Mouse (Mus musculus): Measurements from ENCODE around the gene A430078G23Rik. TPM values are rescaled to one million over a fixed set of nuclear protein-coding genes. Genes with fewer than 3 reads are reported as not detected.

Gene A430078G23Rik
- polyA plus RNA-seq, 1 experiment, result not detected

- Histone ChIP-seq H3K27me3 (ENCODE audit: control insufficient read depth, insufficient read depth, insufficient read length) (peaks cover 4% of the 10 kb centered on the region), H3K4me2 (ENCODE audit: low read depth) (no peak overlapping the region), H3ac (ENCODE audit: control insufficient read depth, insufficient read length) (no peak overlapping the region), H3K36me3 (ENCODE audit: control insufficient read depth, insufficient read depth) (no peaks in the 10 kb centered on the region), H3K79me2 (ENCODE audit: control insufficient read depth, insufficient read depth) (no peaks in the 10 kb centered on the region), H3K4me3 (no peak overlapping the region)
- TF ChIP-seq TCF12 (IDR thresholded peaks at IDR 0.05; ENCODE audit: insufficient read depth, poor library complexity, severe bottlenecking), result no peak
- TF ChIP-seq CEBPB (IDR thresholded peaks at IDR 0.05; ENCODE audit: insufficient read depth, poor library complexity, severe bottlenecking), result no peak
- TF ChIP-seq MAX (IDR thresholded peaks at IDR 0.05; ENCODE audit: low read depth), result no peak
- TF ChIP-seq MYOD1 (IDR thresholded peaks at IDR 0.05; ENCODE audit: control insufficient read depth in 1 of 3, insufficient read length in 2 of 3, low read depth in 2 of 3), result no peak
- TF ChIP-seq POLR2A (IDR thresholded peaks at IDR 0.05; ENCODE audit: insufficient read length, low read depth), result no peak
- no peak for TF ChIP-seq REST (IDR thresholded peaks at IDR 0.05; ENCODE audit: insufficient read depth, insufficient read length)
- TF ChIP-seq POLR2AphosphoS2 (IDR thresholded peaks at IDR 0.05; ENCODE audit: insufficient read length, low read depth), result no peak
- TF ChIP-seq MYOG (IDR thresholded peaks at IDR 0.05; ENCODE audit: control insufficient read depth in 1 of 3, insufficient read depth in 1 of 3, insufficient read length in 2 of 3, low read depth in 2 of 3), result no peak
- TF ChIP-seq USF1 (IDR thresholded peaks at IDR 0.05; ENCODE audit: low read depth), result no peak
- no peak for TF ChIP-seq SRF (IDR thresholded peaks at IDR 0.05; ENCODE audit: control insufficient read depth, insufficient read length, low read depth)
- no peak for TF ChIP-seq E2F4 (IDR thresholded peaks at IDR 0.05; ENCODE audit: insufficient read depth)
- no peak for TF ChIP-seq TCF3 (IDR thresholded peaks at IDR 0.05; ENCODE audit: insufficient read length, low read depth)
These were observed 14.9 kb downstream of the A430078G23Rik start for GRCm38 (mm10) chr8:3368091-3368490.

- Histone ChIP-seq H3K27me3 (ENCODE audit: control insufficient read depth, insufficient read depth, insufficient read length) (no peaks in the 10 kb centered on the region), H3K4me2 (ENCODE audit: low read depth) (no peak overlapping the region), H3K79me2 (ENCODE audit: control insufficient read depth, insufficient read depth) (no peaks in the 10 kb centered on the region), H3ac (ENCODE audit: control insufficient read depth, insufficient read length) (no peak overlapping the region), H3K36me3 (ENCODE audit: control insufficient read depth, insufficient read depth) (no peaks in the 10 kb centered on the region), H3K4me3 (no peak overlapping the region)
- TF ChIP-seq SRF (IDR thresholded peaks at IDR 0.05; ENCODE audit: control insufficient read depth, insufficient read length, low read depth) (no peak), REST (IDR thresholded peaks at IDR 0.05; ENCODE audit: insufficient read depth, insufficient read length) (no peak), MAX (IDR thresholded peaks at IDR 0.05; ENCODE audit: low read depth) (no peak), MYOD1 (IDR thresholded peaks at IDR 0.05; ENCODE audit: control insufficient read depth in 1 of 3, insufficient read length in 2 of 3, low read depth in 2 of 3) (no peak), E2F4 (IDR thresholded peaks at IDR 0.05; ENCODE audit: insufficient read depth) (no peak), MYOG (IDR thresholded peaks at IDR 0.05; ENCODE audit: control insufficient read depth in 1 of 3, insufficient read depth in 1 of 3, insufficient read length in 2 of 3, low read depth in 2 of 3) (no peak), POLR2AphosphoS2 (IDR thresholded peaks at IDR 0.05; ENCODE audit: insufficient read length, low read depth) (no peak), TCF3 (IDR thresholded peaks at IDR 0.05; ENCODE audit: insufficient read length, low read depth) (no peak), TCF12 (IDR thresholded peaks at IDR 0.05; ENCODE audit: insufficient read depth, poor library complexity, severe bottlenecking) (no peak), USF1 (IDR thresholded peaks at IDR 0.05; ENCODE audit: low read depth) (no peak), CEBPB (IDR thresholded peaks at IDR 0.05; ENCODE audit: insufficient read depth, poor library complexity, severe bottlenecking) (no peak), POLR2A (IDR thresholded peaks at IDR 0.05; ENCODE audit: insufficient read length, low read depth) (no peak)
These were observed 22.5 kb downstream of the A430078G23Rik start for GRCm38 (mm10) chr8:3375748-3376147.

GRCm38 (mm10) chr8:3376641-3377274, 23.5 kb downstream of the A430078G23Rik start:
- Histone ChIP-seq H3K79me2 (ENCODE audit: control insufficient read depth, insufficient read depth) (no peaks in the 10 kb centered on the region), H3K27me3 (ENCODE audit: control insufficient read depth, insufficient read depth, insufficient read length) (no peaks in the 10 kb centered on the region), H3K4me3 (no peak overlapping the region), H3K36me3 (ENCODE audit: control insufficient read depth, insufficient read depth) (no peaks in the 10 kb centered on the region), H3K4me2 (ENCODE audit: low read depth) (no peak overlapping the region), H3ac (ENCODE audit: control insufficient read depth, insufficient read length) (no peak overlapping the region)
- TF ChIP-seq TCF12 (IDR thresholded peaks at IDR 0.05; ENCODE audit: insufficient read depth, poor library complexity, severe bottlenecking), result no peak

- H3ac ChIP-seq (ENCODE audit: control insufficient read depth, insufficient read length), result no peak overlapping the region
- H3K4me3 ChIP-seq, result no peak overlapping the region
- no peak overlapping the region for H3K4me2 ChIP-seq (ENCODE audit: low read depth)
- no peaks in the 10 kb centered on the region for H3K27me3 ChIP-seq (ENCODE audit: control insufficient read depth, insufficient read depth, insufficient read length)
- TF ChIP-seq USF1 (IDR thresholded peaks at IDR 0.05; ENCODE audit: low read depth) (peak; percentile 66), MYOD1 (IDR thresholded peaks at IDR 0.05; ENCODE audit: control insufficient read depth in 1 of 3, insufficient read length in 2 of 3, low read depth in 2 of 3) (no peak)
- H3K36me3 ChIP-seq (ENCODE audit: control insufficient read depth, insufficient read depth), result no peaks in the 10 kb centered on the region
- no peaks in the 10 kb centered on the region for H3K79me2 ChIP-seq (ENCODE audit: control insufficient read depth, insufficient read depth)
These were observed 34.1 kb downstream of the A430078G23Rik start for GRCm38 (mm10) chr8:3387286-3387685.

- TF ChIP-seq SRF (IDR thresholded peaks at IDR 0.05; ENCODE audit: control insufficient read depth, insufficient read length, low read depth) (no peak), POLR2AphosphoS2 (IDR thresholded peaks at IDR 0.05; ENCODE audit: insufficient read length, low read depth) (no peak), USF1 (IDR thresholded peaks at IDR 0.05; ENCODE audit: low read depth) (no peak), TCF3 (IDR thresholded peaks at IDR 0.05; ENCODE audit: insufficient read length, low read depth) (no peak), MAX (IDR thresholded peaks at IDR 0.05; ENCODE audit: low read depth) (no peak)
- peaks cover 9% of the 10 kb centered on the region for H3K79me2 ChIP-seq (ENCODE audit: control insufficient read depth, insufficient read depth)
- H3ac ChIP-seq (ENCODE audit: control insufficient read depth, insufficient read length), result no peak overlapping the region
- no peak overlapping the region for H3K4me3 ChIP-seq
- no peaks in the 10 kb centered on the region for H3K36me3 ChIP-seq (ENCODE audit: control insufficient read depth, insufficient read depth)
- H3K27me3 ChIP-seq (ENCODE audit: control insufficient read depth, insufficient read depth, insufficient read length), result no peaks in the 10 kb centered on the region
- no peak overlapping the region for H3K4me2 ChIP-seq (ENCODE audit: low read depth)
These were observed 35.5 kb downstream of the A430078G23Rik start for GRCm38 (mm10) chr8:3388591-3389338.

All from myocyte (in vitro differentiated cells).